Mouse (Mus musculus): ENCODE measurements around the gene Tnfrsf21. TPM values are rescaled to one million over a fixed set of nuclear protein-coding genes. Genes with fewer than 3 reads are reported as not detected.

The Tnfrsf21 gene
- polyA plus RNA-seq, 1 experiment from 2014 or later = 38.4 TPM

DNA sequence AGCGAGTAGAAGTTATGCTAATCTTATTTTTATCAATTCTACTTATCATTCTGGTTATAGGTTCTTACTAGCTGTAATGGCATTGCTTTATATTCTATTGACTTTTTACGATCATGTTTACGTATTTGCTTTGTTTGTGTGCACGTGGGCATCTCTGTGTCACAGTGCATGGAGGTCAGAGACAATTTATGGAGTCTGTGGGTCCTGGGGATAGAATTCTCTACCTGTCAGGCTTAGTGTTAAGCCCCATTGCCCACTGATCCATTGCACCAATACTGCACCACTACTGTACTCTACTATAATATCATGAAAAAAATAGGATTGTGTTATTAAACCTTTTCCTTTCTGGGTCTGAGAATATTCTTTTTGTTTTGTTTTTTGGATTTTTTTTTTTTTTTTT is 10.4 kb downstream of the Tnfrsf21 start:
- 94% methylated on average over 4 of the region's 4 CpGs for WGBS
- ATAC-seq = no peak
- Histone ChIP-seq H3K27me3 (no peaks in the 10 kb centered on the region), H3K4me3 (no peak overlapping the region), H3K4me2 (no peak overlapping the region), H3K36me3 (ENCODE audit: poor library complexity, severe bottlenecking) (peaks cover 14% of the 10 kb centered on the region; the same call in 1 of the 2 replicates), H3K9me3 (replicated peaks) (no peaks in the 10 kb centered on the region), H3K4me1 (no peaks in the 10 kb centered on the region), H3K9ac (no peak overlapping the region), H3K27ac (no peak overlapping the region)

GRCm38 (mm10) chr17:43029546-43029945 is 13.2 kb downstream of the Tnfrsf21 start:
- H3K36me3 ChIP-seq (ENCODE audit: poor library complexity, severe bottlenecking) = 0 out of 2 replicates have a peak, but pooled peaks cover 6% of the 10 kb centered on the region

DNA sequence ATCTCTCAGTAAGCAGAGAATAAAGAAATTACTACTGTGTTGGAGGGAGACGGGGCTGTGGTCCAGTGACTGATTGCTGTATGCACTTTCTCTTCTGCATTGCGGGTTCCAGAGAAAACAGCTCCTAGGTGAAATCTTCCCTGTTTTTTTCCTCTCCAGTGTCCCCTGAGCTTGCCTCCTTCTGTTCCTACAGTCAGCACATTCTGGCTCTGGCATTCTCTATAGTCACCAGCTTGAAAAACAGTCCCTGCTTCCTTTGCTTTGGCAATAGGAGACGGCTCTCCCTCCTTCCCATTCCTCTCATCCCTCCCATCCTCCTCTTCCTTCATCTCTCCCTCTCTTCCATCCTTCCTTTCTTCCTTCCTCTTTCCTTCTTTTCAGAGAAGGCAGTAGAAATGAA is 13.9 kb downstream of the Tnfrsf21 start:
- no peaks in the 10 kb centered on the region for H3K27me3 ChIP-seq
- no peaks in the 10 kb centered on the region for H3K9me3 ChIP-seq (replicated peaks)
- no peak overlapping the region for H3K9ac ChIP-seq
- no peak overlapping the region for H3K27ac ChIP-seq
- WGBS = 81% methylated on average over 3 of the region's 3 CpGs
- H3K4me2 ChIP-seq = no peak overlapping the region
- ATAC-seq = no peak
- H3K4me3 ChIP-seq = no peak overlapping the region
- H3K36me3 ChIP-seq (ENCODE audit: poor library complexity, severe bottlenecking) = 0 out of 2 replicates have a peak, but pooled peaks cover 6% of the 10 kb centered on the region
- H3K4me1 ChIP-seq = peaks cover 4% of the 10 kb centered on the region; the same call in 1 of the 2 replicates

More at GRCm38 (mm10) chr17:43029546-43029945, 13.2 kb downstream of the Tnfrsf21 start:
- WGBS = 95% methylated on average over 3 of the region's 3 CpGs
- Histone ChIP-seq H3K4me3 (no peak overlapping the region), H3K27me3 (no peaks in the 10 kb centered on the region), H3K9me3 (replicated peaks) (no peaks in the 10 kb centered on the region), H3K9ac (no peak overlapping the region), H3K4me2 (no peak overlapping the region), H3K27ac (no peak overlapping the region), H3K4me1 (no peaks in the 10 kb centered on the region)
- ATAC-seq = no peak

GRCm38 (mm10) chr17:43032489-43033036 is 16.2 kb downstream of the Tnfrsf21 start:
- no peaks in the 10 kb centered on the region for H3K9me3 ChIP-seq (replicated peaks)
- no peak overlapping the region for H3K9ac ChIP-seq
- no peak overlapping the region for H3K4me2 ChIP-seq
- peaks cover 3% of the 10 kb centered on the region for H3K36me3 ChIP-seq (ENCODE audit: poor library complexity, severe bottlenecking)
- H3K4me3 ChIP-seq = no peak overlapping the region
- no peak for ATAC-seq
- no peaks in the 10 kb centered on the region for H3K27me3 ChIP-seq
- 86% methylated on average over 8 of the region's 8 CpGs for WGBS
- no peak overlapping the region for H3K27ac ChIP-seq
- peaks cover 6% of the 10 kb centered on the region; the same call in 1 of the 2 replicates for H3K4me1 ChIP-seq

DNA sequence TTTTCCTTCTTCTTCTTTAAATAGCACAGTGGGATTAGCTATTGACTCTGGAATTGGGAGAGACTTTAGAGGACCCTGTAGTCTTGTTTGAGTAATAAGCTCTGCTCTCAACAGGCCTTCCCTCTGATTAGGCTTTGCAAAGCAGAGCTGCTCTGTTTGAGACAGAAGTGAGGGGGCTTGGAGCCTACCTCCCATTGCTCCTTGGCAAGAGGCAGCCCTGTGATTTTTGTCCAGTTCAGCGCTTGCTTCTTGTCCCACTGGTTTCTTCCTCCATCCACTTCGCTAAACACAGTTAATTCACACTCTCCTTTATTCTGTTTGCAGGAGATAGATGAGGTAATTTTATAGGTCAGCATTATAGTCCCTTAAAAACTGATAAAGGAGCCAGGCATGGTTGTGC is 19.0 kb downstream of the Tnfrsf21 start:
- ATAC-seq = no peak
- Histone ChIP-seq H3K4me1 (peaks cover 6% of the 10 kb centered on the region; the same call in 1 of the 2 replicates), H3K9ac (no peak overlapping the region), H3K4me2 (no peak overlapping the region), H3K4me3 (no peak overlapping the region), H3K27ac (no peak overlapping the region), H3K27me3 (no peaks in the 10 kb centered on the region), H3K36me3 (ENCODE audit: poor library complexity, severe bottlenecking) (peaks cover 32% of the 10 kb centered on the region), H3K9me3 (replicated peaks) (no peaks in the 10 kb centered on the region)
- 82% methylated on average over 2 of the region's 2 CpGs for WGBS

- Histone ChIP-seq H3K27ac (no peak overlapping the region), H3K36me3 (ENCODE audit: poor library complexity, severe bottlenecking) (peaks cover 40% of the 10 kb centered on the region), H3K4me1 (peaks cover 6% of the 10 kb centered on the region; the same call in 1 of the 2 replicates), H3K9me3 (replicated peaks) (no peaks in the 10 kb centered on the region), H3K27me3 (no peaks in the 10 kb centered on the region), H3K4me2 (no peak overlapping the region), H3K4me3 (no peak overlapping the region), H3K9ac (no peak overlapping the region)
- ATAC-seq = 0 out of 2 replicates have a peak, but pooled peaks have one; percentile 33
- 85% methylated on average over 10 of the region's 10 CpGs for WGBS
These were observed 19.9 kb downstream of the Tnfrsf21 start for GRCm38 (mm10) chr17:43036058-43036757.

GRCm38 (mm10) chr17:43040571-43040970 is 24.2 kb downstream of the Tnfrsf21 start:
- WGBS = 93% methylated on average over 3 of the region's 3 CpGs
- Histone ChIP-seq H3K9me3 (replicated peaks) (0 out of 2 replicates have a peak, but pooled peaks cover 3% of the 10 kb centered on the region), H3K4me1 (no peaks in the 10 kb centered on the region), H3K4me3 (no peak overlapping the region), H3K9ac (no peak overlapping the region), H3K4me2 (no peak overlapping the region), H3K27me3 (no peaks in the 10 kb centered on the region), H3K36me3 (ENCODE audit: poor library complexity, severe bottlenecking) (peaks cover 72% of the 10 kb centered on the region), H3K27ac (no peak overlapping the region)
- ATAC-seq = no peak

DNA sequence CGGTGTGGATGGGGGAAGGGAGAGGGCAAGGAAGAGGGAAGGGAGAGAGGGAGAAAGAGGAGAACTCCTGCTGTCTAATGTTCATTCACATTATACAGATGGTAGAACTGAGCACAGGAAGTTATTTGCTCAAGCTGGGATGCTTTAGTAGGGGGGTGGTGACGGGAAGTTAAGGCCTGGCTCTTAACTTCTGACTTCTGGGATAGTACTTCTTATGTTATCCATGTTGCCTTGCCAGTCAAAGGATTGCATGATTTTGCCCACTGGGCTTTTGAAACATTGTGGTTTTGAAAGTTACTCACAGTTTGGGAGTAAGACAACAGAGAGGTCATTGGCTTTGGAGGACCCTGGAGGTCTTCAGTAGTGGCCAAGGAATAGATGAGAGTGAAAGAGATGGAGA is 34.3 kb downstream of the Tnfrsf21 start:
- Histone ChIP-seq H3K36me3 (ENCODE audit: poor library complexity, severe bottlenecking) (peaks cover 8% of the 10 kb centered on the region; the same call in 1 of the 2 replicates), H3K9me3 (replicated peaks) (no peaks in the 10 kb centered on the region), H3K9ac (no peak overlapping the region), H3K4me1 (no peaks in the 10 kb centered on the region), H3K27ac (no peak overlapping the region), H3K4me3 (no peak overlapping the region), H3K27me3 (no peaks in the 10 kb centered on the region), H3K4me2 (no peak overlapping the region)
- ATAC-seq = no peak
- WGBS = 87% methylated on average over 2 of the region's 2 CpGs

- no peaks in the 10 kb centered on the region for H3K9me3 ChIP-seq (replicated peaks)
- H3K4me2 ChIP-seq = no peak overlapping the region
- H3K9ac ChIP-seq = no peak overlapping the region
- H3K4me1 ChIP-seq = no peaks in the 10 kb centered on the region
- ATAC-seq = no peak
- 91% methylated on average over 1 of the region's 1 CpGs for WGBS
- no peak overlapping the region for H3K4me3 ChIP-seq
- H3K27me3 ChIP-seq = no peaks in the 10 kb centered on the region
- no peak overlapping the region for H3K27ac ChIP-seq
- peaks cover 8% of the 10 kb centered on the region; the same call in 1 of the 2 replicates for H3K36me3 ChIP-seq (ENCODE audit: poor library complexity, severe bottlenecking)
These were observed 36.4 kb downstream of the Tnfrsf21 start for GRCm38 (mm10) chr17:43052791-43053190.

DNA sequence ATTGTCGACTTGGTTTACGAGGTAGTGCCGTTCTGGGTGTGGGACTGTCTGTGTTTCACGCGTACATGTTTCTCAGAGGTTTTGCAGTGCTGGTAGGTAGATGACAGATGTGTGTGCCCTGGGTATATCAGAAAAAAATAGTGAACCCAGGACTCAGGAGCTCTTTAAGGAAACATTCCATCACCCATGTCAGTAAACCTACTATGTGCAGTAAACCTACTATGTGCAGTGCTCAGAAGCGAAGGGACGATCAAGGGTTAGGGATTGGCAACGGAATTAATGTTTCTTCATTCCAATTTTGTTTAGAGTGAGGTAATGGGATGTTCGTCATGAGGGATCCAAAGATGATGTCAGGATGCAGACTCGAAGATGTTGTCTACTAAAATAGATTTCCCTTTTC is 37.6 kb downstream of the Tnfrsf21 start:
- Histone ChIP-seq H3K4me2 (no peak overlapping the region), H3K27me3 (no peaks in the 10 kb centered on the region), H3K9me3 (replicated peaks) (no peaks in the 10 kb centered on the region), H3K4me1 (no peaks in the 10 kb centered on the region), H3K36me3 (ENCODE audit: poor library complexity, severe bottlenecking) (peaks cover 8% of the 10 kb centered on the region; the same call in 1 of the 2 replicates), H3K27ac (no peak overlapping the region), H3K4me3 (no peak overlapping the region), H3K9ac (no peak overlapping the region)
- no peak for ATAC-seq
- WGBS = 96% methylated on average over 10 of the region's 10 CpGs

- Histone ChIP-seq H3K27ac (no peak overlapping the region), H3K9ac (no peak overlapping the region), H3K4me1 (no peaks in the 10 kb centered on the region), H3K4me2 (no peak overlapping the region), H3K27me3 (no peaks in the 10 kb centered on the region), H3K4me3 (no peak overlapping the region), H3K36me3 (ENCODE audit: poor library complexity, severe bottlenecking) (peaks cover 10% of the 10 kb centered on the region; the same call in 1 of the 2 replicates), H3K9me3 (replicated peaks) (no peaks in the 10 kb centered on the region)
- ATAC-seq = no peak
- WGBS = 95% methylated on average over 11 of the region's 11 CpGs
These were observed 42.1 kb downstream of the Tnfrsf21 start for GRCm38 (mm10) chr17:43058277-43059025.

- no peak overlapping the region for H3K4me3 ChIP-seq
- peaks cover 21% of the 10 kb centered on the region for H3K36me3 ChIP-seq (ENCODE audit: poor library complexity, severe bottlenecking)
- H3K4me2 ChIP-seq = no peak overlapping the region
- H3K9me3 ChIP-seq (replicated peaks) = no peaks in the 10 kb centered on the region
- H3K9ac ChIP-seq = no peak overlapping the region
- ATAC-seq = no peak
- no peaks in the 10 kb centered on the region for H3K4me1 ChIP-seq
- H3K27me3 ChIP-seq = no peaks in the 10 kb centered on the region
- 96% methylated on average over 6 of the region's 6 CpGs for WGBS
- H3K27ac ChIP-seq = no peak overlapping the region
These were observed 48.4 kb downstream of the Tnfrsf21 start for GRCm38 (mm10) chr17:43064705-43065104.
